Mouse (Mus musculus): Measurements from ENCODE around the gene Gramd2. TPM values are rescaled to one million over a fixed set of nuclear protein-coding genes. Genes with fewer than 3 reads are reported as not detected.
"Not testable (repeated sequence)": the region's sequence is repeated elsewhere in the genome, so short reads cannot be mapped to it uniquely, and the experiment has no call there.

The Gramd2 gene
- total RNA-seq, 1 experiment from 2014 or later: 0.19 TPM

- peak; percentile 95 for ATAC-seq (replicated peaks; ENCODE audit: insufficient number of reproducible peaks, low FRiP score, low TSS enrichment, poor library complexity, severe bottlenecking)
Observed at GRCm38 (mm10) chr9:59750267-59751065, 70.5 kb downstream of the Gramd2 start, which contains the start of the genes Senp8 and Myo9a. Gene Senp8 (minus strand): TSS chr9:59750710. Gene Myo9a (plus strand): TSS chr9:59750896.

GRCm38 (mm10) chr9:59751066-59751581, 71.2 kb downstream of the Gramd2 start:
- peak; percentile 55 for ATAC-seq (replicated peaks; ENCODE audit: insufficient number of reproducible peaks, low FRiP score, low TSS enrichment, poor library complexity, severe bottlenecking)

- no peak for ATAC-seq (replicated peaks; ENCODE audit: insufficient number of reproducible peaks, low FRiP score, low TSS enrichment, poor library complexity, severe bottlenecking)
Observed at GRCm38 (mm10) chr9:59751966-59752365, 72.0 kb downstream of the Gramd2 start.

GRCm38 (mm10) chr9:59755199-59755598, 75.3 kb downstream of the Gramd2 start:
- no peak for ATAC-seq (replicated peaks; ENCODE audit: insufficient number of reproducible peaks, low FRiP score, low TSS enrichment, poor library complexity, severe bottlenecking)

GRCm38 (mm10) chr9:59757016-59757415, 77.1 kb downstream of the Gramd2 start:
- ATAC-seq (replicated peaks; ENCODE audit: insufficient number of reproducible peaks, low FRiP score, low TSS enrichment, poor library complexity, severe bottlenecking): not testable (repeated sequence)

GRCm38 (mm10) chr9:59760515-59760914, 80.6 kb downstream of the Gramd2 start:
- ATAC-seq (replicated peaks; ENCODE audit: insufficient number of reproducible peaks, low FRiP score, low TSS enrichment, poor library complexity, severe bottlenecking): no peak

GRCm38 (mm10) chr9:59766966-59767461, 87.1 kb downstream of the Gramd2 start:
- ATAC-seq (replicated peaks; ENCODE audit: insufficient number of reproducible peaks, low FRiP score, low TSS enrichment, poor library complexity, severe bottlenecking): not testable (repeated sequence)

Other genes with a start within 250 kb of the Gramd2 start
- 109 to 145 TPM (median 136 TPM) in 3 replicates for gene Arih1, start 193.5 kb upstream of the Gramd2 start, total RNA-seq (2017)
- gene Hexa, start 140.6 kb upstream of the Gramd2 start, total RNA-seq (2017): 97.3 to 114 TPM (median 107 TPM) in 3 replicates
- gene Tmem202, start 140.3 kb upstream of the Gramd2 start, total RNA-seq (2017): 0.39 TPM in 1 of 3 replicates, not detected in the others
- gene Celf6, start 102.2 kb upstream of the Gramd2 start, total RNA-seq (2017): not detected in 3 replicates
- gene Parp6, start 62.9 kb upstream of the Gramd2 start, total RNA-seq (2017): 19.9 to 29.5 TPM (median 25.5 TPM) in 3 replicates
- 498 to 575 TPM (median 546 TPM) in 3 replicates for gene Pkm, start 23.8 kb upstream of the Gramd2 start, total RNA-seq (2017)
- 0.57 to 5.4 TPM (median 0.85 TPM) in 3 replicates for gene Senp8, start 70.6 kb downstream of the Gramd2 start, total RNA-seq (2017)
- 12.7 to 31.5 TPM (median 27.3 TPM) in 3 replicates for gene Myo9a, start 70.8 kb downstream of the Gramd2 start, total RNA-seq (2017)

Data from monocyte, adult 5-6 weeks (primary cell).